Mouse (Mus musculus): Measurements from ENCODE around the gene Nlk.
"Not testable (repeated sequence)": the region's sequence is repeated elsewhere in the genome, so short reads cannot be mapped to it uniquely, and the experiment has no call there.

Gene Nlk

DNA sequence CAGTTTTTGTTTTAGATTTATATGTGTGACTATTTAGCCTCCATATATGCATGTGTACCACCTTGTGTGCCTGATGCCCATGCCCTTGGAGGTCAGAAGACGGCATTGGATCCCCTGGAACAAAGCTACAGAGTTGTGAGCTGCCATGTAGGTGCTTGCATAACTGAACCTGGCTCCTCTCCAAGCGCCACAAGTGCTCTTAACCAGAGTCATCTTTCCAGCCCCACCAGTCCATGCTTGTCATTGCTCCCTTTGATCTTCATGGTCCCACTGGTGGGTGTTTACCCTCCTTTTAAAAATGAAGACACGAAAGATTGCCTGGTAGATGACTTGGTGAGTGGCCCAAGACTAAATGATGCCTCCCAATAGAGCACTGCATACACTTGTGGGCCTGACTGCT, 156.8 kb downstream of the Nlk start:
- DNase-seq = no peak

GRCm38 (mm10) chr11:78536690-78537084, 160.5 kb downstream of the Nlk start:
- no peak for DNase-seq

- peak; percentile 98 to 99 for DNase-seq
Measured at GRCm38 (mm10) chr11:78536080-78536689, 161.0 kb downstream of the Nlk start, which contains the start of the genes Tnfaip1 and Ift20. TSS of gene Tnfaip1 (minus strand) at chr11:78536332. TSS of gene Ift20 (plus strand) at chr11:78536361.

DNA sequence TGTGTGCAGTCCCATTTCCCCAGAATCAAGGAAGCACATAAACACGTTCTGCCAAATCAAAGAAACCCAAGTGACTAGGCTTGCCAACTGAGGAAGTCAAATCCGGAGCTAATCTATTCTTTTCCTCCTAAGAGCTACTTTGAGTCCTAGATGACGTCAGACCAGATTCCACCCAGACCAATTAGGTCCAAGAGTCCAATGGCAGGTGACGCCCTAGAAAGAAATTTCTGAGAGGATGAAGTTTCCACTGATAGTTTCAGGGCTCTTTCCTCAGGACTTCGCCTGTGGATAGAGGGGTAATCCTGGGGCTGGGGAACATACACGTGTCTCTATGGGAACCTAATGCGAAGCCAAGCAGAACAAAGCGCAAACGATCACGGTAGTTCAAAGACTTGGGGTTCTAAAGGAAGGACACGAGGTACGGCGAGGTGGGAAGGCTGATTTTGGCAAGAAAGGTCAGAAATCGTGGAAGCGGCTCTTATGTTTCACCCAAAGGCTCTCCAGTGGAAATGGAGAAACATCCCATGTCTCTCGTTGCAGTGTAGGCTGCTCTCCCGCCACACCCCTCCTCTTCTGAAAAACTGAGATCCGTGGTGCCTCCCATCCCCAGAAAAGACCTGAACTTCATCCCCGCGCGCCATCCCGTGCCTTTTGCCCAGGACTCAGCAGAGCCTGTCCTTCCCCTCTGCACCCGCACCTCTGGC, 161.6 kb downstream of the Nlk start:
- DNase-seq = peak; percentile 29 to 54

DNA sequence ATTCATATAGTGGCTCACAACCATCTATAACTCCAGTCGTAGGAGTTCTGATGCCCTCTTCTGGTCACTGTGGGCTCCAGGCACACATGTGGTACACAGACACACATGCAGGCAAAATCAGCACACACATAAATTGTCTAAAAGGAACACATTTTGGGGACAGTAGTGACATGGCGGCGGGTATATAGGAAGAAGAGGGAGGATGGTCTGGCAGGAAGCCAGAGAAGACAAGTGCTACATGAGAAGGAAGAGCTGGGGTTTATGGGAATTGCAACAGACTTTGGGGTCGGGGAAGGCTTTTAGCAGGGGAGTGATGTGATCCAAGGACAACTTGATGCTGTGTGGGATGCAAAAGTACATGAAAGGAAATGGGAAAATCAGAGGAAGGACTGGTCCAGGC, 162.7 kb downstream of the Nlk start:
- no peak for DNase-seq

GRCm38 (mm10) chr11:78531515-78531914, 165.7 kb downstream of the Nlk start:
- DNase-seq = not testable (repeated sequence)

DNA sequence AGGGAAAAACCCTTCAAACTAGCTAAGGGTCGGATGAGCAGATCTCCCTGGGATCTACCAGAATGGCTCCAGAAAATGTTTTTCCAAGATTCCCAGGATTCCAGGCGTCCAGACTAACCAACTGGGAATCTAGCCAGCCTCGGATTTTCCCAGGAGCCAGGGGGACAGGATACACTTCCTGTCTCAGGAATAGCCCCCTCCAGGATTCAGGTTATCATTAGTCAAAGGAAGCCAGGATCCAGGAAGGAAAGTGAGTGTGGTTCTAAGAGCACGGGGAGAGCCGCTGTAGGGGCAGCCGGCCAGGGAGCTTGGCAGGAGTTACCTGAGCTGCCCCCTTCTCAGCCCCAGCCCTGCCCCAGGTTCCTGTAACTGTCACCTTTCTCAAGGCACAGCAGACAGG, 166.1 kb downstream of the Nlk start:
- DNase-seq = peak; percentile 54 to 69

GRCm38 (mm10) chr11:78530001-78530400, 167.2 kb downstream of the Nlk start:
- no peak for DNase-seq

DNA sequence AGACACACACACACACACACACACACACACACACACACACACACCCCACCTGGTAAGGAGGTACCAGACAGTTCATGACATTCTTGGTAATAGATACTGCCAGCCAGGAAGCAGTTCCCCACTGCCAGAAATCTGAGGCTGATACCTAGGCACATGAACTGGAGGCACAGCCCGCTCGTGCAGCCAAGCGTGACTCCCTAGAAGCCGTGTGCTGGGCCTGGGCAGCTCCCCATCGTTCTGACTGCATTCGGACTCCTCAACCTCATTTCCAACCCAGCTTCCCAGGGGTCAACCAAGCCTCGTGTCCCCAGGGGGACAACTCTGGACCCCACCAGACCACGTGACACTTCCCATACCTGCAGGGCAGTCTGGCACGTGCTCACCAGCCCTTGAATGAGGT, 168.5 kb downstream of the Nlk start:
- peak; percentile 41 to 48 for DNase-seq

GRCm38 (mm10) chr11:78524838-78525237, 172.3 kb downstream of the Nlk start:
- DNase-seq = no peak

DNA sequence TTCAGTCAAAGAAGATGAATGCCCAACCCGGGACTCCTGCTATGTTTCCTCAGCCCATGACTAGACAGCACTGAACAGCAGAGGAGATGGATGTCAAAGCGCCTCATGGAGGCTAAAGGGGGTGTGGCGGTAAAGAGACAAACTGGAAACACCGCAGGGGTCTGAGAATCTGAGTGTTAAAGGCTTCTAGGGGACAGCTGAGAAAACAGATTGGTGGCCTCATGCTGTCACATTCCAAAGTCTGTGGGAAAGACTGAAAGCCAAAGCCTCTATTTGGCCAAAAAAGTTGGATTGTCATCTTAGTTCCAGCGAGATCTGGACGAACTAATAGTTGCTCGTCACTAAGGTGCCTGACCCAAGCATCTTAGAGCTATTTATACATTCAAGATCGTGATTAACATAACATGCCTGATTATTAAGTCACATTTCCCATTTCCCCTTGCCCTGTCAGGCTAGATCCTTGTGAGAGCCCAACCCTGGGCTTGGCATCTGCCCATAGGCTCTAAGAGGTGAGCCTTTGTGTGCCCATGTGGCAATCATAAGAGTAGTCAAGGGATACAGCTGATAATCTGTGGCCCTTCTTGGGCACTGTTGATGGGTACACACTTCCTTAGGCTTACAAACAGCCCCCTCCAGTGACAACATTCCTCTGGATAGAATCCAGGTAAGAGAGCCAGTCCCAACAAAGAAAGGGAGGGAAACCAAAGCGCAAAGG, 173.8 kb downstream of the Nlk start:
- no peak for DNase-seq

- peak; percentile 29 to 41 for DNase-seq
Measured at GRCm38 (mm10) chr11:78522481-78522997, 174.6 kb downstream of the Nlk start.

DNA sequence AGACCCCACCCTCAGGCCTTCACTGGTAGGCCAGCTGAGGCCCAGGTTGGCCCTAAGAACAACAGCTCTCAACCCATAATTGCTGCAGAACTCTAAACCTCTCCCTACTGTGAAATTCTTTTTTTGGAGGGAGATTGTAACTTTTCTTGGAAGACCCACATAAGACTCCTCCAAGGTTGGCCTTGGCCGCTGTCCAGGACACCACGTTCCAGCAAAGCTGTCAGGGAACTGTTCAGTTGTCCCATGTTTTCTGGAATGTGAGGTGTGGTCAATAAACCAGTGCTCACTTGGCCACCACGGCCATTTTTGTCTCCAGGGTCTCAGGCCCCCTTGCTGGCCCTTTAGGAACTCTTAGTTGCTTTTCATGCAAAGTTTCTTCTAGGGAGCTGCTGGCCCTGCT, 175.3 kb downstream of the Nlk start:
- DNase-seq = no peak

- no peak for DNase-seq
Measured at GRCm38 (mm10) chr11:78518931-78519330, 178.2 kb downstream of the Nlk start.

Measured in kidney, postnatal 4 days (tissue).